Mouse (Mus musculus): ENCODE measurements at regions not wholly inside any gene's neighbourhood (a gene's known extent, or its start where the extent isn't known, plus 50 kb on each side); places are given as distances from the start of the nearest gene placed in this dataset.
A peak's percentile ranks its signal among the peaks of the same experiment; 100 is the strongest.

DNA sequence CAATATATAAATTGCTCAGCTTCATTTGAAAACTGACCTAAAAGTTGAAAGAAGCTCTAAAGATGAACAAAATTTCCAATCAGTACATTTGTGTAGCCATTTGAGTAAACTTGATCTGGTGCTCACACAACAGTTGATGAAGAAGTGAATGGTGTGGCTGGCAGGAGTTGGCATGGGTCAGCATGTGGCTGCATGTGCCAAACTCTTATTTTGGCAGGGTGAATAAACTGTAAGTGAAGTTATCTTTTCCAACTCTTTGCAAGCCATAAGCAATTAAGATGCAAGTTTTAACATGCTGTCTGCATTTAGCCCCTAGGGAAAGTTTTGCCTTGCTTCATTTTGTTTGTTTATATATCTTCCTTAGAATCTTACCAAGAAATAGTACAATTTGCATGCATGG lies 291.0 kb upstream of the Thbs1 start:
- H3K9ac ChIP-seq (replicated peaks; ENCODE audit: low read length): no peak overlapping the region
- H3K4me2 ChIP-seq (replicated peaks; ENCODE audit: low read depth, low read length): no peak overlapping the region
- H3K4me3 ChIP-seq (ENCODE audit: low read length): no peak overlapping the region
- H3K9me3 ChIP-seq (ENCODE audit: low read length): no peaks in the 10 kb centered on the region
- H3K4me1 ChIP-seq (ENCODE audit: insufficient read depth, low read length): no peaks in the 10 kb centered on the region
- no peak for ATAC-seq (ENCODE audit: low FRiP score, low TSS enrichment)
- H3K27ac ChIP-seq (ENCODE audit: low read length): no peak overlapping the region
- no peaks in the 10 kb centered on the region for H3K36me3 ChIP-seq (ENCODE audit: insufficient read depth, low read length)
- no peaks in the 10 kb centered on the region for H3K27me3 ChIP-seq (ENCODE audit: insufficient read depth, low read length)

DNA sequence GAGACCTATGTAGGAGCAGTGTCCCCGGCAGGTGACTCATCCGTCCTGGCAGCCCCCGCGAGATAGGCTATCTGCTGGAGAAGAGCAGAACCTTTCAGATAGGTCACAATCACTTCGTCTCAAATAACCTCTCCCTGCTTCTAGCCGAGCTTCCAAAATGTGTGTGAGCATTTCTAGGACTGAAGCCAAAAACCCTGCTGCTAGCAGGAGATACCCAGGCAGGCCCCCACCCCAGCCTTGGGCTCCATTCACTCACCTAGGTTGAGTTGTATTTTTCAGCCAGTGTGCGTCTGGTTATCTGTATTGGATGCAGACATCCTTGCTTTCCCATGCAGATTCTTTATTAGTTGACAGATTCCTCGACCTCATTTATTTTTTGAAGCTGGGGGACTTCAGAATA lies 286.6 kb upstream of the Thbs1 start:
- no peak for ATAC-seq (ENCODE audit: low FRiP score, low TSS enrichment)
- H3K36me3 ChIP-seq (ENCODE audit: insufficient read depth, low read length): no peaks in the 10 kb centered on the region
- 76% methylated on average over 8 of the region's 8 CpGs for WGBS
- no peak overlapping the region for H3K4me3 ChIP-seq (ENCODE audit: low read length)
- H3K27me3 ChIP-seq (ENCODE audit: insufficient read depth, low read length): no peaks in the 10 kb centered on the region
- no peaks in the 10 kb centered on the region for H3K4me1 ChIP-seq (ENCODE audit: insufficient read depth, low read length)
- no peak overlapping the region for H3K4me2 ChIP-seq (replicated peaks; ENCODE audit: low read depth, low read length)
- H3K9me3 ChIP-seq (ENCODE audit: low read length): no peaks in the 10 kb centered on the region
- H3K9ac ChIP-seq (replicated peaks; ENCODE audit: low read length): no peak overlapping the region
- no peak overlapping the region for H3K27ac ChIP-seq (ENCODE audit: low read length)

DNA sequence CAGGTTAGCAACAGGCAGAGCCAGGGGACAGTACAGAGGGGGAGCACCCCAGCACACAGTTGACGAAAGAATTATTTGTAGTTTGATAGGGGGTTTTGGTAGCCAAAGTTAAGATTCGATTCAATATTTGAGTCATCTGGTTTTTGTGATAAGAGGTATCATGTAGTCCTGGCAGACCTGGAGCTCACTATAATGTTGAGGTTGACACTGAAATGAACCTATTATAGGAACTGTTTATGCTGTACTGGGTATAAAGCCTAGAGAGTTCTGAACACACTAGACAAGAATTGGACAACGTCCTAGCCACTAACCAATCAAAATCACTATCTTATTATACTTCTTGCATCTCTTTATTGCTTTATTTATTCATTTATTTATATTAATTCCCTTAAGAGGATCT lies 284.4 kb upstream of the Thbs1 start:
- Histone ChIP-seq H3K9me3 (ENCODE audit: low read length) (no peaks in the 10 kb centered on the region), H3K4me2 (replicated peaks; ENCODE audit: low read depth, low read length) (no peak overlapping the region), H3K27me3 (ENCODE audit: insufficient read depth, low read length) (no peaks in the 10 kb centered on the region), H3K9ac (replicated peaks; ENCODE audit: low read length) (no peak overlapping the region), H3K4me3 (ENCODE audit: low read length) (no peak overlapping the region), H3K36me3 (ENCODE audit: insufficient read depth, low read length) (no peaks in the 10 kb centered on the region), H3K4me1 (ENCODE audit: insufficient read depth, low read length) (no peaks in the 10 kb centered on the region), H3K27ac (ENCODE audit: low read length) (no peak overlapping the region)
- WGBS: 89% methylated on average over 3 of the region's 3 CpGs
- ATAC-seq (ENCODE audit: low FRiP score, low TSS enrichment): no peak

DNA sequence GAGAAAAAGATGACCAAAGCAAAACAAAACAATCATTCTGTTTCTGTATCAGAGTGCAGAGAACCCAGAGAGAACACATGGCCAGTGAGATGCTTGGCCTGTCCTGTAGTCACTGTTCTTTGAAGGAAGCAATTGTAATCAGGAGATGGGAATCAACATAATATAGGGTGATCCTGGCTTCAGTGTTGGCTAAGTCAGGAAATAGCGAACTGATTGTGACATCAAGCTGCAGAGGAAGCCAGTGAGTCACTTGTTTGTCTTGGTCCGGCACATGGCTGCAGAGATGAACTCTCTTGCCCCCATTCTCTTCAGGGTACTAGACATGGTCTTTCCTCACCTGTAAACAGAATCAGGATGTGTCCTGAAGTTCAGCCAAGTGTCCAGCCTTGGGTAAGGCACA lies 273.3 kb upstream of the Thbs1 start:
- no peak for ATAC-seq (ENCODE audit: low FRiP score, low TSS enrichment)
- 50% methylated on average over 2 of the region's 2 CpGs for WGBS
- no peaks in the 10 kb centered on the region for H3K36me3 ChIP-seq (ENCODE audit: insufficient read depth, low read length)
- H3K4me2 ChIP-seq (replicated peaks; ENCODE audit: low read depth, low read length): no peak overlapping the region
- H3K4me3 ChIP-seq (ENCODE audit: low read length): no peak overlapping the region
- no peaks in the 10 kb centered on the region for H3K27me3 ChIP-seq (ENCODE audit: insufficient read depth, low read length)
- H3K27ac ChIP-seq (ENCODE audit: low read length): no peak overlapping the region
- no peak overlapping the region for H3K9ac ChIP-seq (replicated peaks; ENCODE audit: low read length)
- no peaks in the 10 kb centered on the region for H3K9me3 ChIP-seq (ENCODE audit: low read length)
- no peaks in the 10 kb centered on the region for H3K4me1 ChIP-seq (ENCODE audit: insufficient read depth, low read length)

DNA sequence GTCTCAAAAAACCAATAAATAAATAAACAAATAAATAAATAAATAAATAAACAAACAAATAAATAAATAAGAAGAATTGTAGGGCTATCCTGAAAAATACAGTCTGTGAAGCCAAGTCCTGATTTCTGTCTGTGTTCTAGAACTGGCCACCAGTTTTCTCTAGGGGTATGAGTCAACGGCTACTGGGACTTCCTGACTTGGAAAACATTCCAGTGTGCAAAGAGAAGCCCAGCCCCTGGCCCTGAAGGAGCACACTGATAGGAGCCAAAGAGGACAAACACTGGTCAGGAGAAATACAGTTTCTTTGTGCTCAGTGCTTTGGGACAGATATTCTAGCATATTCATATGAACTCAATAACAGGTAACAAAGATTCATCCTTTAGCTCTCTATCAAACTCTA lies 271.3 kb upstream of the Thbs1 start:
- no peaks in the 10 kb centered on the region for H3K9me3 ChIP-seq (ENCODE audit: low read length)
- no peak overlapping the region for H3K4me3 ChIP-seq (ENCODE audit: low read length)
- H3K4me1 ChIP-seq (ENCODE audit: insufficient read depth, low read length): no peaks in the 10 kb centered on the region
- no peak for ATAC-seq (ENCODE audit: low FRiP score, low TSS enrichment)
- H3K4me2 ChIP-seq (replicated peaks; ENCODE audit: low read depth, low read length): no peak overlapping the region
- no peak overlapping the region for H3K27ac ChIP-seq (ENCODE audit: low read length)
- no peak overlapping the region for H3K9ac ChIP-seq (replicated peaks; ENCODE audit: low read length)
- H3K27me3 ChIP-seq (ENCODE audit: insufficient read depth, low read length): no peaks in the 10 kb centered on the region
- no peaks in the 10 kb centered on the region for H3K36me3 ChIP-seq (ENCODE audit: insufficient read depth, low read length)
- WGBS: 79% methylated on average over 1 of the region's 1 CpGs

DNA sequence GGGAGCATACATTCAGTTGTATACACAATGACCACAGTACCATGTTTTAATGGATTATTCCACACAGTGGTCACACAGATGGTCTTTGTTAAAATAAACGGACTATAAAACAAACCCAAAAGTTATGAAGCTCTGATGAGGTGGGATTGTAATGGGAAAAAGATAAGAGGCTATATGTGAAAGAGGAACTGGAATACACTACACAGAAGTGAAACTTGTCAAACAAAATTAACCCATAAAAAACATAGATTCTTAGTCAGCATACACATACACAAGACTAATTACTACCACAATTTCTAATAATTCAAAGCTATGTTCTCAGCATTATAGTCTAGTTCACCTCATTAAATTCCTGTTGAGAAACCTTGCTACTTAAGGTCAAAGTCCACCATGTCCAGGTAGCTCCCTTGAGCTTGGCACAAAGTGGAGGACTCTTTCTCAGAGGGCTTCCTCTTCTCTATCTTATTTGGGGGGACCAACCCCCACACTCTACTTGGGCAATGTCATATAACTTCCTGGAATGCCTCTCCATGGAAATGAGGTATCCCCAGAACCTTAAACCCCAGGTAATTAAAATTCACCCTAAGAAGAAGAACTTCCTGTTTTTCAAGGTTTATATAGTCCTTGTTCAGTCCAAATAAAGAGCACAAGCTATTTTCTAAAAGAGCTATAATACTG lies 269.2 kb upstream of the Thbs1 start:
- no peak overlapping the region for H3K27ac ChIP-seq (ENCODE audit: low read length)
- H3K4me1 ChIP-seq (ENCODE audit: insufficient read depth, low read length): no peaks in the 10 kb centered on the region
- H3K4me3 ChIP-seq (ENCODE audit: low read length): no peak overlapping the region
- H3K9ac ChIP-seq (replicated peaks; ENCODE audit: low read length): no peak overlapping the region
- H3K36me3 ChIP-seq (ENCODE audit: insufficient read depth, low read length): no peaks in the 10 kb centered on the region
- no peaks in the 10 kb centered on the region for H3K9me3 ChIP-seq (ENCODE audit: low read length)
- no peak overlapping the region for H3K4me2 ChIP-seq (replicated peaks; ENCODE audit: low read depth, low read length)
- no peaks in the 10 kb centered on the region for H3K27me3 ChIP-seq (ENCODE audit: insufficient read depth, low read length)
- no peak for ATAC-seq (ENCODE audit: low FRiP score, low TSS enrichment)
- WGBS: 69% methylated on average over 1 of the region's 1 CpGs

DNA sequence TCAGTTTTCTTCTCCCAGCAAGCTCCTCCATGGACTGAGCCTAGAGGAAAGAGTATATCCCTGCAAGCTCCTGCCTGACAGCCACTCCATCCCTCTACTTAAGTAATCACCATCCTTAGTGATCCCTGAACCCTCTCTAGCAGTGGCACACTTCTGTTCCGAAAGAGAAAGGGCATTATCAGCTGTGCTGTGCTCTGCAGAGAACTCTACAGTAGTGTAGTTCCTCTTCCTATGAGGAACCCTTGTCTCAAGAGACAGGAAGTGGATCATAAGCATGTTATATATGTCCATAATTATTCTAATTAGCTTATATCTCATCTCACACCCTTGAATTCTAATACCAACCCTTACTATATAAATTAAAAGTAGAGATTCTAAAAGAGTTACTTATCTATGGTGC lies 259.2 kb upstream of the Thbs1 start:
- Histone ChIP-seq H3K27ac (ENCODE audit: low read length) (no peak overlapping the region), H3K4me1 (ENCODE audit: insufficient read depth, low read length) (no peaks in the 10 kb centered on the region), H3K9ac (replicated peaks; ENCODE audit: low read length) (no peak overlapping the region), H3K27me3 (ENCODE audit: insufficient read depth, low read length) (no peaks in the 10 kb centered on the region), H3K4me3 (ENCODE audit: low read length) (no peak overlapping the region), H3K9me3 (ENCODE audit: low read length) (no peaks in the 10 kb centered on the region), H3K36me3 (ENCODE audit: insufficient read depth, low read length) (no peaks in the 10 kb centered on the region), H3K4me2 (replicated peaks; ENCODE audit: low read depth, low read length) (no peak overlapping the region)
- no peak for ATAC-seq (ENCODE audit: low FRiP score, low TSS enrichment)
- 59% methylated on average over 1 of the region's 1 CpGs for WGBS

DNA sequence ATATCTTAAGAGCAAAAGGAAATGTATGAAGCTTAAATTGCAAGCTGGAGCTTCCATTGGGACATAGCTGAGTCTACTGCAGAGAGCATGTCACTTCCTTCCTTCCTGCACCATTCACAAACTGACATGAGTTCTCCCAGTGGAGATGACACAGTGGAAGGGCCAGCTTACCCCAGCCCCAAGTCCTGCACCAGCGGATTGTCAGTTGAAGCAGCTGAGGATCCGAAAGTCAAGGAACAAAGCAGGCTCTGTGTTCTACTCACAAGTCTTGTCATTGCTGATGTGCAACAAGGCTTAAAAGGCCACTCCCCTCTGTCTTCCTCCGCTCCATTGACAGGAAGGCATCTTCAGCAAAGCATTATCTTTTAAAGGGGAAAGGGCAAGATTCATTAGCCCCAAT lies 249.4 kb upstream of the Thbs1 start:
- H3K9me3 ChIP-seq (ENCODE audit: low read length): no peaks in the 10 kb centered on the region
- no peaks in the 10 kb centered on the region for H3K27me3 ChIP-seq (ENCODE audit: insufficient read depth, low read length)
- no peak overlapping the region for H3K4me2 ChIP-seq (replicated peaks; ENCODE audit: low read depth, low read length)
- H3K36me3 ChIP-seq (ENCODE audit: insufficient read depth, low read length): no peaks in the 10 kb centered on the region
- WGBS: 63% methylated on average over 3 of the region's 3 CpGs
- no peak overlapping the region for H3K9ac ChIP-seq (replicated peaks; ENCODE audit: low read length)
- H3K4me1 ChIP-seq (ENCODE audit: insufficient read depth, low read length): peaks cover 6% of the 10 kb centered on the region; the same call in 1 of the 2 replicates
- H3K27ac ChIP-seq (ENCODE audit: low read length): no peak overlapping the region
- ATAC-seq (ENCODE audit: low FRiP score, low TSS enrichment): no peak
- H3K4me3 ChIP-seq (ENCODE audit: low read length): no peak overlapping the region

DNA sequence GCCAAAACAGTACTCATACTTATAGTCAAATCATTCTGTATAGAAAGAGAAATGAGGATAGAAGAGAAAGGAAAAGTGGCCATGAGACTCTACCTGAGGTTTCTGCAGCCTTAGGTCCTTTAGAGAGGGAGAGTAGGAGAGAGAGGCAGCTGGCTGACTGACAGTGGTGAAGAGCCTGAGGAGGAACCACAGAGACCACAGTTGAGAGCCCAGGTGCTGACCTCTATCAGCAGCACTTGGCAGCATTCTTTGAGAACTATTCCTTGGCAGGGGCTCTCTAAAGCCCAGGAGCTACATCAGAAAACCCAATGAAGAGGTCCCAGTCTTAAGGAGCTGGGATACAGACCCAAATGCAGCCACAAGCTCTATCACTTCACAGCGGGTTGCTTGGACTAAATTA lies 246.6 kb upstream of the Thbs1 start:
- Histone ChIP-seq H3K36me3 (ENCODE audit: insufficient read depth, low read length) (no peaks in the 10 kb centered on the region), H3K27me3 (ENCODE audit: insufficient read depth, low read length) (no peaks in the 10 kb centered on the region), H3K4me2 (replicated peaks; ENCODE audit: low read depth, low read length) (no peak overlapping the region), H3K4me3 (ENCODE audit: low read length) (no peak overlapping the region), H3K27ac (ENCODE audit: low read length) (no peak overlapping the region), H3K9ac (replicated peaks; ENCODE audit: low read length) (no peak overlapping the region), H3K4me1 (ENCODE audit: insufficient read depth, low read length) (peaks cover 12% of the 10 kb centered on the region; the same call in 1 of the 2 replicates), H3K9me3 (ENCODE audit: low read length) (no peaks in the 10 kb centered on the region)
- 85% methylated on average over 1 of the region's 1 CpGs for WGBS
- ATAC-seq (ENCODE audit: low FRiP score, low TSS enrichment): no peak

DNA sequence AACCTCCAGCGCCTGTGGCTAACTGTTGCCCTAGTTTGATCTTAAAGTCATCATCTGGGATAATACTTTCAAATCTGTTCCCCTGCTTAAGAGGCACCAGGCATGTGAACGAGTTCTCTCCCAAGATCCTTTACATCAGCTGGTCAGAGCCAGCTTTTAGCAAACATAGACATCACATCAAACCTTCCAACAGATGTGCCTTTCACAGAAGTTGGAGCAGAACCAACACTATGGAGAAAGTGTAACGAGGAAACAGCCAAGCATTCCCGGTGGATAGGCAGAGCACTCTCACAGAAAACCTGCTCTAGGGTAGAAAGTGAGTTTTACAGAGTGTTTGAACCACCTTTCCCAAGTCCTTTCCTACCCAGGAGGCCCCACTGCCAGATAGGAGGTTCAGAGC lies 244.7 kb upstream of the Thbs1 start:
- 57% methylated on average over 4 of the region's 4 CpGs for WGBS
- Histone ChIP-seq H3K4me3 (ENCODE audit: low read length) (no peak overlapping the region), H3K9ac (replicated peaks; ENCODE audit: low read length) (no peak overlapping the region), H3K4me2 (replicated peaks; ENCODE audit: low read depth, low read length) (no peak overlapping the region), H3K4me1 (ENCODE audit: insufficient read depth, low read length) (peaks cover 12% of the 10 kb centered on the region; the same call in 1 of the 2 replicates), H3K36me3 (ENCODE audit: insufficient read depth, low read length) (no peaks in the 10 kb centered on the region), H3K27me3 (ENCODE audit: insufficient read depth, low read length) (no peaks in the 10 kb centered on the region), H3K27ac (ENCODE audit: low read length) (0 out of 2 replicates have a peak overlapping the region, but pooled peaks have one; percentile 0), H3K9me3 (ENCODE audit: low read length) (no peaks in the 10 kb centered on the region)
- no peak for ATAC-seq (ENCODE audit: low FRiP score, low TSS enrichment)
